Comparison of ENCODE assay signal across 18 mouse cellular contexts in genomic region chr5:65859396-65859795, GRCm38 (mm10). TPM values are rescaled to one million over a fixed set of nuclear protein-coding genes. Genes with fewer than 3 reads are reported as not detected.
DNase-seq lines count a peak whose midpoint lies in the region; ATAC-seq and TF ChIP-seq lines count a peak whose summit lies in the region.
"Had no signal": no experiment of that assay in that cellular context is flagged by ENCODE, and none has a peak within 500 bp of the region (broad histone marks: within the 10 kb centered on the region; RNA-seq: fewer than 3 reads in every experiment).

No protein-coding gene starts in this region.

- WGBS in limb, embryonic 12.5 days, result 51% methylated on average over 6 of the region's 6 CpGs
- 78% methylated on average over 6 of the region's 6 CpGs for WGBS in limb, embryonic 10.5 days
- 42% methylated on average over 6 of the region's 6 CpGs for WGBS in thymus, adult 2 months

- H3K36me3 ChIP-seq in limb, embryonic 12.5 days, result no peaks in the 10 kb centered on the region
- no peaks in the 10 kb centered on the region for H3K36me3 ChIP-seq in limb, embryonic 10.5 days
- no peaks in the 10 kb centered on the region for H3K36me3 ChIP-seq in thymus, adult 2 months (ENCODE audit: control insufficient read depth, insufficient read depth, low read length)
- H3K36me3 ChIP-seq: embryonic facial prominence, embryonic 13.5 days; forebrain, embryonic 12.5 days; G1E; hindbrain, embryonic 12.5 days had no signal

- H3K4me1 ChIP-seq in limb, embryonic 12.5 days (replicated peaks), result peaks cover 7% of the 10 kb centered on the region; the same call in 1 of the 2 replicates
- peaks cover 6% of the 10 kb centered on the region; the same call in 1 of the 2 replicates for H3K4me1 ChIP-seq in limb, embryonic 10.5 days
- H3K4me1 ChIP-seq in thymus, adult 2 months (replicated peaks; ENCODE audit: control insufficient read depth, insufficient read depth, low read length), result peaks cover 31% of the 10 kb centered on the region
- H3K4me1 ChIP-seq: forebrain, embryonic 12.5 days; hindbrain, embryonic 12.5 days had no signal

- no peak for ATAC-seq in limb, embryonic 12.5 days (ENCODE audit: insufficient number of reproducible peaks, insufficient read depth, low FRiP score, low TSS enrichment, low read depth)
- ATAC-seq: forebrain, embryonic 16.5 days; hindbrain, embryonic 16.5 days had no signal

- no peak for TF ChIP-seq CTCF in gastrocnemius, adult 2 months (IDR thresholded peaks at IDR 0.05)
- TF ChIP-seq CTCF in thymus, adult 2 months (IDR thresholded peaks at IDR 0.05; ENCODE audit: borderline replicate concordance, control insufficient read depth, extremely low read depth, insufficient read depth, low read length, poor library complexity), result no peak

- H3K4me2 ChIP-seq in limb, embryonic 12.5 days, result no peak overlapping the region
- H3K4me2 ChIP-seq: embryonic facial prominence, embryonic 13.5 days; forebrain, embryonic 12.5 days; hindbrain, embryonic 12.5 days had no signal

- no peak overlapping the region for H3K4me3 ChIP-seq in gastrocnemius, adult 2 months
- no peak overlapping the region for H3K4me3 ChIP-seq in limb, embryonic 12.5 days (replicated peaks)
- H3K4me3 ChIP-seq in limb, embryonic 10.5 days, result no peak overlapping the region
- H3K4me3 ChIP-seq in thymus, adult 2 months (ENCODE audit: control insufficient read depth, insufficient read depth, low read length), result no peak overlapping the region
- H3K4me3 ChIP-seq: embryonic facial prominence, embryonic 13.5 days; forebrain, embryonic 12.5 days; hindbrain, embryonic 12.5 days had no signal

- TF ChIP-seq POLR2A in thymus, adult 2 months (IDR thresholded peaks at IDR 0.05; ENCODE audit: control insufficient read depth, extremely low read depth, insufficient read depth, low read length, poor library complexity), result no peak

- no peaks in the 10 kb centered on the region for H3K27me3 ChIP-seq in limb, embryonic 12.5 days
- H3K27me3 ChIP-seq in limb, embryonic 10.5 days (ENCODE audit: low read depth, poor library complexity, severe bottlenecking), result no peaks in the 10 kb centered on the region
- no peaks in the 10 kb centered on the region for H3K27me3 ChIP-seq in thymus, adult 2 months (ENCODE audit: control insufficient read depth, insufficient read depth, low read length)
- H3K27me3 ChIP-seq: embryonic facial prominence, embryonic 13.5 days; forebrain, embryonic 12.5 days; hindbrain, embryonic 12.5 days had no signal

- DNase-seq in gastrocnemius, adult 2 months, result no peak
- no peak for DNase-seq in gastrocnemius, postnatal 25 days
- no peak for DNase-seq in limb, embryonic 10.5 days (ENCODE audit: low spot score)
- DNase-seq in thymus, adult 2 months, result no peak
- DNase-seq in thymus, adult 18-20 months, result no peak
- peak; percentile 22 for DNase-seq in naive thymus-derived CD4-positive, alpha-beta T cell, adult 2 months (ENCODE audit: low read depth)
- no peak for DNase-seq in right cerebral cortex, adult 18-20 months
- DNase-seq: adrenal gland, postnatal 14 days; cerebellum, adult 11-12 months; cerebellum, adult 9-11 months; cerebellum, postnatal 36 days had no signal

- intact Hi-C loops in gastrocnemius, adult 2 months (cut with DNase I), result no loop called here

- H3K9ac ChIP-seq in limb, embryonic 12.5 days (replicated peaks), result no peak overlapping the region
- H3K9ac ChIP-seq: embryonic facial prominence, embryonic 13.5 days; forebrain, embryonic 12.5 days; hindbrain, embryonic 12.5 days had no signal

- H3K27ac ChIP-seq in gastrocnemius, adult 2 months, result peak overlapping the region; percentile 46
- 0 out of 2 replicates have a peak overlapping the region, but pooled peaks have one; percentile 29 for H3K27ac ChIP-seq in limb, embryonic 12.5 days
- no peak overlapping the region for H3K27ac ChIP-seq in limb, embryonic 10.5 days
- peak overlapping the region; percentile 31; the same call in 1 of the 2 replicates for H3K27ac ChIP-seq in thymus, adult 2 months (ENCODE audit: control insufficient read depth, insufficient read depth, low read length)
- H3K27ac ChIP-seq: embryonic facial prominence, embryonic 13.5 days; forebrain, embryonic 12.5 days; hindbrain, embryonic 12.5 days had no signal

- no peaks in the 10 kb centered on the region for H3K9me3 ChIP-seq in limb, embryonic 12.5 days
- H3K9me3 ChIP-seq in limb, embryonic 10.5 days (replicated peaks), result no peaks in the 10 kb centered on the region
- H3K9me3 ChIP-seq: embryonic facial prominence, embryonic 13.5 days; forebrain, embryonic 12.5 days; G1E; hindbrain, embryonic 12.5 days had no signal

RNA-seq across cellular contexts. Expression of gene Rhoh, which starts 1.6 kb away (rescaled TPM):
- under 1 TPM; 0.26 to 0.31 TPM for total RNA-seq in gastrocnemius, adult 2 months (2021)
- under 1 TPM; 0.18 to 0.29 TPM for total RNA-seq in gastrocnemius, postnatal 25 days (2021)
- 0.46 and 0.59 TPM in 2 replicates for polyA plus RNA-seq in limb, embryonic 12.5 days (2016; fragmentation: Nextera tagmentation; extraction: Ambion mirVana)
- 0.16 and 0.19 TPM in 2 replicates for polyA plus RNA-seq in limb, embryonic 10.5 days (2016; fragmentation: Nextera tagmentation; extraction: Ambion mirVana)
- polyA plus RNA-seq in thymus, adult 2 months (2012; rRNA removed), result 132 and 135 TPM in 2 replicates
- polyA plus RNA-seq: G1E had no signal

Comparison
In these comparisons a context has a peak if more than half of its experiments do, and no peak if none do; other contexts are left out.
1. RNA of gene Rhoh, which starts 1.6 kb away (polyA plus RNA-seq): 132 to 135 TPM in thymus, adult 2 months; 0.46 to 0.59 TPM in limb, embryonic 12.5 days and 0.16 to 0.19 TPM in limb, embryonic 10.5 days; every median in the first group is over 10 times any median in the second.